Mouse (Mus musculus) stomach, embryonic 14.5 days (tissue): ENCODE data around the gene Ces2e. TPM values are rescaled to one million over a fixed set of nuclear protein-coding genes. Genes with fewer than 3 reads are reported as not detected.
A peak's percentile ranks its signal among the peaks of the same experiment; 100 is the strongest.

ENCODE experiments used
- ATAC-seq: fragments of 200-750 bp; cut with Nextera tagmentation; 2 replicates; pipeline ENCODE4 v1.8.0; 2017; ENCODE audit warnings: low read depth, moderate TSS enrichment; ENCODE audit not compliant: insufficient number of reproducible peaks, insufficient read depth, low FRiP score
- H3K27ac ChIP-seq: fragments of 300-500 bp; sonication (generic); 2 replicates; pipeline ENCODE4 v1.5.1; 2014; ENCODE audit warnings: mild to moderate bottlenecking, low read length, moderate library complexity, mixed read lengths
- H3K27me3 ChIP-seq: fragments of 300-500 bp; sonication (generic); 2 replicates; pipeline ENCODE4 v1.6.1; 2014; ENCODE audit warnings: low read length, control low read depth, mixed read lengths; ENCODE audit not compliant: control insufficient read depth, insufficient read depth
- H3K36me3 ChIP-seq: fragments of 300-500 bp; sonication (generic); 2 replicates; pipeline ENCODE4 v1.6.1; 2014; ENCODE audit warnings: mild to moderate bottlenecking, control low read depth, low read length, moderate library complexity, mixed read lengths; ENCODE audit not compliant: control insufficient read depth, insufficient read depth
- H3K4me1 ChIP-seq: fragments of 300-500 bp; sonication (generic); 2 replicates; pipeline ENCODE4 v1.6.1; 2014; ENCODE audit warnings: low read length, control low read depth, mixed read lengths; ENCODE audit not compliant: control insufficient read depth, insufficient read depth
- H3K4me2 ChIP-seq: fragments of 300-500 bp; sonication (generic); replicated peaks from 2 replicates; pipeline ENCODE4 v1.6.1; 2014; ENCODE audit warnings: low read depth, low read length, control low read depth
- H3K4me3 ChIP-seq: fragments of 300-500 bp; sonication (generic); 2 replicates; pipeline ENCODE4 v1.5.1; 2014; ENCODE audit warnings: low read depth, low read length, control low read depth
- H3K9ac ChIP-seq: fragments of 300-500 bp; sonication (generic); replicated peaks from 2 replicates; pipeline ENCODE4 v1.6.1; 2014; ENCODE audit warnings: low read depth, mild to moderate bottlenecking, control low read depth, low read length, moderate library complexity, mixed read lengths
- H3K9me3 ChIP-seq: fragments of 300-500 bp; sonication (generic); 2 replicates; pipeline ENCODE4 v1.6.1; 2016; ENCODE audit warnings: low read depth, low read length, control low read depth; ENCODE audit not compliant: control insufficient read depth
- WGBS: fragments of 180-500 bp; shearing (Covaris S2); extraction: QIAGEN DNeasy Blood & Tissue Kit; methylation state at CpG from one replicate; pipeline ENCODE4 v1.1.7; 2014; 5-methylcytosine and 5-hydroxymethylcytosine counted together
- polyA plus RNA-seq: library from polyadenylated mRNA; unstranded; fragments of >200 nt; fragmentation: Nextera tagmentation; extraction: Ambion mirVana; gene quantifications from 2 replicates; pipeline ENCODE4 v1.2.1, GENCODE M21; 2014

The Ces2e gene
- polyA plus RNA-seq, 1 experiment from 2014 or later, result 0.17 TPM

DNA sequence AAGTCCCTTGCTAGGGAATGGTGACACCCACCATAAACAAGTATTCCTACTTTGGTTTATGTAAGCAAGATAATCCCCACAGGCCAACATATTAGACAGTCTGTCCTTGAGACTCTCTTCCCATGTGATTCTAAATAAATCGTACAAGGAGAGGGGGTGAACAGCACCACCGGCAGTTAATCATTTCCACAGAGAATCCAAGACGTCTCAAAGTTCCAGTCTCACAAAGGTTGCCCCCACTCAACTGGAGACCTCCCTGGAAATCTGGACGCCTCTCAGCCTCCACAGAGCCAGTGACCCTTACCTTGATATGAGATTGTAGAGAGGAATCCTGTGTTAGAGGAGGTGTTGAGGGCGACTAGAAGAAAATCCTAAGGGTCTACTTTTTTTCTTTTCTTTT, 23.0 kb downstream of the Ces2e start:
- no peaks in the 10 kb centered on the region for H3K9me3 ChIP-seq
- ATAC-seq, result no peak
- no peak overlapping the region for H3K9ac ChIP-seq
- H3K27ac ChIP-seq, result no peak overlapping the region
- WGBS, result 73% methylated on average over 5 of the region's 5 CpGs
- no peaks in the 10 kb centered on the region for H3K4me1 ChIP-seq
- H3K4me3 ChIP-seq, result no peak overlapping the region
- H3K36me3 ChIP-seq, result no peaks in the 10 kb centered on the region
- no peaks in the 10 kb centered on the region for H3K27me3 ChIP-seq
- H3K4me2 ChIP-seq, result no peak overlapping the region

DNA sequence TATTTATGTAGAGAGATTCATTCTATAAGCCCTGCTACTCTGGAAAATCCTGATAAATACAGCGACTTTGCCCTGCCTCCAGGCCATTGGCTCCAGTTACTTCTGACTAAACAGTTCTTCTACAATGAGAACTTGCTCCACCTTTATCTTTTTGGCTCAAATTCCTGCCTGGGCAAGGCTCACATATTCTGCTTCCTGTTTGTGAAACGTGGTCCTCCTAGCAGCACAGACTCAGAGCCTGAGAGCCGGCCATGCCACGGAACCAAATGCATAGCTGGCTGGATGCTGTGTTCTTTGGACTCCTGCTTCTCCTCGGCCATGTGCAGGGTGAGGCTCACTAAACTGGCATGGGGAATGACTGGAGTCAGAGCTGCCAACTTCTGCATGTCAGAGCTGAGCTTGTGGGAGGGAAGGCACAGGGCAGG, 35.5 kb downstream of the Ces2e start, which contains the start of gene Ces2g:
Ces2g (plus strand) TSS at position 182 of the 425 bp plus-strand sequence.
- no peaks in the 10 kb centered on the region for H3K9me3 ChIP-seq
- no peak within 1 kb of the TSS for H3K9ac ChIP-seq
- H3K4me3 ChIP-seq, result no peak within 1 kb of the TSS
- H3K27ac ChIP-seq, result no peak within 1 kb of the TSS
- H3K36me3 ChIP-seq, result no peaks in the 10 kb centered on the region
- WGBS, result 56% methylated on average over 5 of the region's 5 CpGs
- no peaks in the 10 kb centered on the region for H3K4me1 ChIP-seq
- no peak for ATAC-seq
- no peaks in the 10 kb centered on the region for H3K27me3 ChIP-seq
- H3K4me2 ChIP-seq, result no peak within 1 kb of the TSS

DNA sequence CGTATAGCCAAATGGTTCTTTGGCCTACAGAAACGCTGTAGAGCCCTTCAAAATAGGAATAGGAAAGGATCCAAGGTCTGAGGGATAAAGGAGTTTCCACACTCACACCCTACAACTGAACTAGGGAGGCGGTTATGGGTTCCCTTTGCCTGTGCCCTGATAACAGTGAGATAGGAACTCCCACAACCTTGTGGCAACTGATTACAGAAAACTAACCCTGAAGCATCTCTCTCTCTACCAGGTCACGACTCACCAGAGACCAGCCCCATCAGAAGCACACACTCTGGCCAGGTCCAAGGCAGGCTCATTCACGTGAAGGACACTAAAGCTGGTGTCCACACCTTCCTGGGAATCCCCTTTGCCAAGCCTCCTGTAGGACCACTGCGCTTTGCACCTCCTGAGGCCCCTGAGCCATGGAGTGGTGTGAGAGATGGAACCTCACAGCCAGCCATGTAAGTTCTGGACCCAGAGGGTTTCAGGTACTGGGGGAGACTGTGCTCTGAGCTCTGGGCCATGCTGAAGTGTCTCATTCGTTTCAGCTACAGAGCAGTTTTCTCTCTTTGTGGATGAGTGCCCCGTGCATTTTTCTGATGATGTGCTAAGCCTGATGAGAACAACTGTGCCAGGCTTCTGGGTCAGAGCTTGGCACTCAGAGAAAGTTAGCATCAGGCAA, 36.3 kb downstream of the Ces2e start:
- Histone ChIP-seq H3K4me2 (no peak overlapping the region), H3K9ac (no peak overlapping the region), H3K27ac (no peak overlapping the region), H3K27me3 (no peaks in the 10 kb centered on the region), H3K4me1 (no peaks in the 10 kb centered on the region), H3K9me3 (no peaks in the 10 kb centered on the region), H3K4me3 (no peak overlapping the region), H3K36me3 (no peaks in the 10 kb centered on the region)
- ATAC-seq, result peak; percentile 76; the same call in 1 of the 2 replicates
- WGBS, result 76% methylated on average over 8 of the region's 8 CpGs

DNA sequence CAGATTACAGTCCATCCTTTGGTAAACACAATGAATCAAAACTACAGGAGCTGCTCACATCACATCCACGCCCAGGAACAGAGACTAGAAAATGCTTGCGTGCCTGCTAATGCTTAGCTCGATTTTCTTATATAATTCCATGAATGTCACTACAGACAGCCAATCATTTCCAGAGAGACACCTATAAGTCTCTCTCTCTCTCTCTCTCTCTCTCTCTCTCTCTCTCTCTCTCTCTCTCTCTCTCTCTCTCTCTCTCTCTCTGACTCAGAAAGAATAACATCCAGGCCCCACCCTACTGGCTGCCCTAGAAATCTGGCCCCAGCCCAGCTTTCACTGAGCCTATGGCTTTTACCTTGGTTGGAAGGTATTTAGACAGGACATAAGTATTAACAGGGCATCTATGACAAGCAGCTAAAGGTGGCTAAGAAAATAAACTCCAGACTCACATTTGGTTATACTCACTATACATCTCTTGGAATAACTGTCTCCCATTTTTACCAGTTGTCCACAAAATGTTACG, 37.4 kb downstream of the Ces2e start:
- Histone ChIP-seq H3K36me3 (no peaks in the 10 kb centered on the region), H3K27ac (no peak overlapping the region), H3K9ac (no peak overlapping the region), H3K4me1 (no peaks in the 10 kb centered on the region), H3K9me3 (no peaks in the 10 kb centered on the region), H3K27me3 (no peaks in the 10 kb centered on the region), H3K4me2 (no peak overlapping the region), H3K4me3 (no peak overlapping the region)
- ATAC-seq, result no peak
- 72% methylated on average over 4 of the region's 4 CpGs for WGBS

DNA sequence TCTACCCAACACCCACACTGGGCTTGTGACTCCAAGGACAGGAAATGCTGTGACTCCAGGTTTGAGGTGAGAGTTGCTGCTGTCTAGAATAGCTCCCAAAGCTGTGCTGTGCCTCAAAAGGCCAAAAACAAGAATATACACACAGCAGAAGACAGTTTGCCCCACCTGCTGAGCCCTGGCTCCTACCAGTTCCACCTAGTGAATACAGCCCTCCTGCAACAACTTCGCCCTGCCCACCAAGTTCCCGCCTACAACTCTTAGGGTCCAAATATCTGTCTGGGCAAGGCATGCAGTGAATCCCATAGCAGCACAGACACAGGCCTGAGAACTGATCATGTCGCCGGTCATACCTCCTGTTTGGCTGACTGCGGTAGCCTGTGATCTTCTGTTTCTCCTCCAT, 58.1 kb downstream of the Ces2e start:
- Histone ChIP-seq H3K27me3 (no peaks in the 10 kb centered on the region), H3K4me1 (no peaks in the 10 kb centered on the region), H3K9me3 (no peaks in the 10 kb centered on the region), H3K4me3 (no peak overlapping the region), H3K27ac (no peak overlapping the region), H3K9ac (no peak overlapping the region), H3K4me2 (no peak overlapping the region), H3K36me3 (no peaks in the 10 kb centered on the region)
- WGBS, result 91% methylated on average over 5 of the region's 5 CpGs
- ATAC-seq, result no peak

Other genes starting within 250 kb of the Ces2e start
- gene Ces2a, start 192.3 kb upstream of the Ces2e start, polyA plus RNA-seq, result not detected in 2 replicates
- gene Ces2b, start 94.7 kb upstream of the Ces2e start, polyA plus RNA-seq, result 0.38 and 0.46 TPM in 2 replicates
- gene Ces2c, start 79.2 kb upstream of the Ces2e start, polyA plus RNA-seq, result 0.32 TPM in 2 replicates
- not detected in 2 replicates for gene Ces2f, start 21.1 kb downstream of the Ces2e start, polyA plus RNA-seq
- 1.1 and 1.6 TPM in 2 replicates for gene Ces2g, start 35.5 kb downstream of the Ces2e start, polyA plus RNA-seq
- gene Ces2h, start 74.6 kb downstream of the Ces2e start, polyA plus RNA-seq, result not detected in 2 replicates
- gene Ces3a, start 122.3 kb downstream of the Ces2e start, polyA plus RNA-seq, result not detected in 2 replicates
- not detected in 2 replicates for gene Ces3b, start 157.5 kb downstream of the Ces2e start, polyA plus RNA-seq
- gene Ces4a, start 205.5 kb downstream of the Ces2e start, polyA plus RNA-seq, result not detected in 2 replicates
- gene Cbfb, start 244.4 kb downstream of the Ces2e start, polyA plus RNA-seq, result 73.7 and 75.2 TPM in 2 replicates